Mouse (Mus musculus): Measurements from ENCODE around the gene Sgms1. TPM values are rescaled to one million over a fixed set of nuclear protein-coding genes. Genes with fewer than 3 reads are reported as not detected.

The Sgms1 gene
- polyA plus RNA-seq, 1 experiment from 2014 or later = 43.0 TPM

DNA sequence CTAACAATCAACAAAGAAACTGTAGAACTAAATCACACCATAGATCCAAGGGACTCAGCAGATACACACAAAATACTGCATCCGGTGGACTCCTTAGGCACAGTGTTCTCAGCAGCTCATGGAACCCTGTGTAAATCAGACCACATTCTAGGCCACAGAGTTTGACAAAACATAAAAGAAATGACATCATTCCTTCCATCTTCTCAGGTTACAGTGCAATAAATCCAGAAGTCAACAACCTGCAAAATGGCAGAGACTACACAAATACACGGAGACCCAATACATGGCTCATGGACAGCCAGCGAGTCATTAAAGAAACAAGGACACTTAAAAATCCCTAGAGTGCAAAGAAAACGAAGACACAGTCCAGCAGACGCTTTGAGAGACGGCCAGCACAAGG is 51.8 kb downstream of the Sgms1 start:
- peak overlapping the region; percentile 15; the same call in 1 of the 2 replicates for H3K27ac ChIP-seq (ENCODE audit: low read length)
- ATAC-seq (ENCODE audit: insufficient read depth, low FRiP score) = peak; percentile 33; the same call in 1 of the 2 replicates
- no peaks in the 10 kb centered on the region for H3K27me3 ChIP-seq (ENCODE audit: control insufficient read depth, insufficient read depth, low read length)
- 33% methylated on average over 6 of the region's 6 CpGs for WGBS
- H3K9ac ChIP-seq (ENCODE audit: low read length) = no peak overlapping the region
- no peak overlapping the region for H3K4me2 ChIP-seq (ENCODE audit: low read depth, low read length)
- H3K4me3 ChIP-seq (replicated peaks; ENCODE audit: low read length) = no peak overlapping the region
- H3K4me1 ChIP-seq (ENCODE audit: control insufficient read depth, insufficient read depth, low read length) = peaks cover 23% of the 10 kb centered on the region
- no peaks in the 10 kb centered on the region for H3K36me3 ChIP-seq (ENCODE audit: control insufficient read depth, insufficient read depth, low read length)
- no peaks in the 10 kb centered on the region for H3K9me3 ChIP-seq (replicated peaks; ENCODE audit: control insufficient read depth, low read length)

DNA sequence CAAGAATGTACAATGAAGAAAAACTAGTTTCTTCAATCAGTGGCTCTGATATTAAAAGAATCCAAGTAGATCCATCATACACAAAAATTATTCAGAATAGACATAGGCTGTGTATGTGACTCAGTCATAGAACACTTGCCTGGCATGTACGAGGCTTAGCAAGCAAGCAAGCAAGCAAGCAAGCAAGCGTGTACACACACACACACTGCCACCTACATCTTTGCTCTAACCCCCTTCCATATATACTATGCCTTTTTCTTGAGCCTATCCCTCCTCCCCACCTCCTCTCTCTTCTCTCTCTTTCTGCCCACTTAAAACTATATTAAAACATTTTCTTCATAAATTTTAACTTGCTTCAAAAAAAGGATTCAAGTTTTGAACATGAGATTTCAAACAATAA is 54.8 kb downstream of the Sgms1 start:
- H3K27ac ChIP-seq (ENCODE audit: low read length) = no peak overlapping the region
- peaks cover 23% of the 10 kb centered on the region for H3K4me1 ChIP-seq (ENCODE audit: control insufficient read depth, insufficient read depth, low read length)
- H3K9ac ChIP-seq (ENCODE audit: low read length) = no peak overlapping the region
- ATAC-seq (ENCODE audit: insufficient read depth, low FRiP score) = no peak
- no peak overlapping the region for H3K4me3 ChIP-seq (replicated peaks; ENCODE audit: low read length)
- H3K9me3 ChIP-seq (replicated peaks; ENCODE audit: control insufficient read depth, low read length) = no peaks in the 10 kb centered on the region
- no peak overlapping the region for H3K4me2 ChIP-seq (ENCODE audit: low read depth, low read length)
- no peaks in the 10 kb centered on the region for H3K27me3 ChIP-seq (ENCODE audit: control insufficient read depth, insufficient read depth, low read length)
- WGBS = 92% methylated on average over 2 of the region's 2 CpGs
- no peaks in the 10 kb centered on the region for H3K36me3 ChIP-seq (ENCODE audit: control insufficient read depth, insufficient read depth, low read length)

GRCm38 (mm10) chr19:32333544-32333943 is 56.0 kb downstream of the Sgms1 start:
- no peak overlapping the region for H3K27ac ChIP-seq (ENCODE audit: low read length)
- H3K36me3 ChIP-seq (ENCODE audit: control insufficient read depth, insufficient read depth, low read length) = no peaks in the 10 kb centered on the region
- H3K4me3 ChIP-seq (replicated peaks; ENCODE audit: low read length) = no peak overlapping the region
- H3K27me3 ChIP-seq (ENCODE audit: control insufficient read depth, insufficient read depth, low read length) = no peaks in the 10 kb centered on the region
- no peak overlapping the region for H3K9ac ChIP-seq (ENCODE audit: low read length)
- H3K4me2 ChIP-seq (ENCODE audit: low read depth, low read length) = no peak overlapping the region
- H3K4me1 ChIP-seq (ENCODE audit: control insufficient read depth, insufficient read depth, low read length) = peaks cover 21% of the 10 kb centered on the region
- no peaks in the 10 kb centered on the region for H3K9me3 ChIP-seq (replicated peaks; ENCODE audit: control insufficient read depth, low read length)
- WGBS = 75% methylated on average over 4 of the region's 4 CpGs
- ATAC-seq (ENCODE audit: insufficient read depth, low FRiP score) = no peak

DNA sequence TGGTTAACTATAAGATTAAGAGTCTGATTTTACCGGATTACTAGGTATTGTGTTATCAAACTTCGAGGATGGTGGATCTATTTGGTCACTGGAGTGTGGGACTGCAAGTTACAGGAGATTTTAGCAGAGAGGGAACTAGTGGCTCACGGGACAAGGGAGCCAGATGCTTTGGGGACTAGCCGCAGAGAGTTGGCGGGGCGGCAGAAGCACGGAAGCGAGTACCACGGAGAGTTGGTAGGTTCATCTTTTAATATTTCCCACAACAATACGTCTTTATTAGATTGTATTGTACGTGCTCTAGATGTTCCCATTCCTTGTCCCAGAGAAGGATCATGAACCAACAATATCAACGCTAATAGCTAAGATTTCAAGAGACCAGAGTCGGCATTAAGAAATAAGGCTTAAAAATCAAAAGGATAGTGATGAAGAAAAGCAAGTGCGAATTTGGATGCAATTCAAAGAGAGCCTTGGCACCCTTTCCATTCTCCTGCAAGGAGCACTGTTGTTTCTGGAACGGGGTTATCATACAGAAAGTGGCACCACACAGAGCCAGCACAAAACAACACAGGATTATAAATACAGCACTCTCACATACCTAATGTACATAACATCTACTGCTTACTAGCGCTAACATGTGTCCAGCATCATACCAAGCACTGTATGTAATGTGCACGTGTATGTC is 56.6 kb downstream of the Sgms1 start:
- WGBS = 91% methylated on average over 17 of the region's 17 CpGs
- H3K4me2 ChIP-seq (ENCODE audit: low read depth, low read length) = no peak overlapping the region
- no peak for ATAC-seq (ENCODE audit: insufficient read depth, low FRiP score)
- H3K4me3 ChIP-seq (replicated peaks; ENCODE audit: low read length) = no peak overlapping the region
- H3K9me3 ChIP-seq (replicated peaks; ENCODE audit: control insufficient read depth, low read length) = no peaks in the 10 kb centered on the region
- H3K27me3 ChIP-seq (ENCODE audit: control insufficient read depth, insufficient read depth, low read length) = no peaks in the 10 kb centered on the region
- no peak overlapping the region for H3K9ac ChIP-seq (ENCODE audit: low read length)
- no peaks in the 10 kb centered on the region for H3K36me3 ChIP-seq (ENCODE audit: control insufficient read depth, insufficient read depth, low read length)
- H3K4me1 ChIP-seq (ENCODE audit: control insufficient read depth, insufficient read depth, low read length) = peaks cover 19% of the 10 kb centered on the region
- no peak overlapping the region for H3K27ac ChIP-seq (ENCODE audit: low read length)

GRCm38 (mm10) chr19:32330231-32330630 is 59.3 kb downstream of the Sgms1 start:
- no peak overlapping the region for H3K4me3 ChIP-seq (replicated peaks; ENCODE audit: low read length)
- WGBS = 75% methylated on average over 3 of the region's 3 CpGs
- no peaks in the 10 kb centered on the region for H3K27me3 ChIP-seq (ENCODE audit: control insufficient read depth, insufficient read depth, low read length)
- H3K27ac ChIP-seq (ENCODE audit: low read length) = no peak overlapping the region; the same call in 1 of the 2 replicates
- no peaks in the 10 kb centered on the region for H3K9me3 ChIP-seq (replicated peaks; ENCODE audit: control insufficient read depth, low read length)
- H3K4me2 ChIP-seq (ENCODE audit: low read depth, low read length) = no peak overlapping the region
- no peak overlapping the region for H3K9ac ChIP-seq (ENCODE audit: low read length)
- no peaks in the 10 kb centered on the region for H3K36me3 ChIP-seq (ENCODE audit: control insufficient read depth, insufficient read depth, low read length)
- 0 out of 2 replicates have a peak, but pooled peaks cover 11% of the 10 kb centered on the region for H3K4me1 ChIP-seq (ENCODE audit: control insufficient read depth, insufficient read depth, low read length)
- ATAC-seq (ENCODE audit: insufficient read depth, low FRiP score) = no peak

DNA sequence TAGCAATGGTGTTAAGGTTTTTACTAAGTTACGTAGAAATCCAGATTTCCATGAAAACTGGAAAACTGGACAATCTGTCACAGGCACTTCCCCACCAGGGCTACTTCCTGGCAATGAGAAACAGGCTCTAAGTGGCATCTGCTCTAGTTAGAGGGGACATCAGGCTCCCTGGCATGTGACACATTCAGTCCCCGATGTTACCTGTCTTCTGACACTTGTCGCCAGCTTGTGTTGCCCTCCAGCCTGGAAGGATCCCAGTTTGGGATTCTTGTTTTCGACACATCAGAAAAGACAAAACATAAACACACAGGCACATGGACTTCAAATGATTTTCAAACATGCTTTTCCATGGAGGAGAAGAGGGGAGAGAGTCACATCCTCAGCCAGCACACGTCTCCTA is 60.0 kb downstream of the Sgms1 start:
- no peak overlapping the region for H3K27ac ChIP-seq (ENCODE audit: low read length)
- no peak overlapping the region for H3K4me3 ChIP-seq (replicated peaks; ENCODE audit: low read length)
- no peak for ATAC-seq (ENCODE audit: insufficient read depth, low FRiP score)
- H3K4me2 ChIP-seq (ENCODE audit: low read depth, low read length) = no peak overlapping the region
- no peaks in the 10 kb centered on the region for H3K27me3 ChIP-seq (ENCODE audit: control insufficient read depth, insufficient read depth, low read length)
- H3K9me3 ChIP-seq (replicated peaks; ENCODE audit: control insufficient read depth, low read length) = no peaks in the 10 kb centered on the region
- no peak overlapping the region for H3K9ac ChIP-seq (ENCODE audit: low read length)
- H3K36me3 ChIP-seq (ENCODE audit: control insufficient read depth, insufficient read depth, low read length) = no peaks in the 10 kb centered on the region
- 86% methylated on average over 5 of the region's 5 CpGs for WGBS
- peaks cover 15% of the 10 kb centered on the region; the same call in 1 of the 2 replicates for H3K4me1 ChIP-seq (ENCODE audit: control insufficient read depth, insufficient read depth, low read length)

- Histone ChIP-seq H3K9ac (ENCODE audit: low read length) (no peak overlapping the region), H3K4me1 (ENCODE audit: control insufficient read depth, insufficient read depth, low read length) (peaks cover 18% of the 10 kb centered on the region), H3K4me3 (replicated peaks; ENCODE audit: low read length) (no peak overlapping the region), H3K27me3 (ENCODE audit: control insufficient read depth, insufficient read depth, low read length) (no peaks in the 10 kb centered on the region), H3K4me2 (ENCODE audit: low read depth, low read length) (no peak overlapping the region), H3K27ac (ENCODE audit: low read length) (no peak overlapping the region), H3K36me3 (ENCODE audit: control insufficient read depth, insufficient read depth, low read length) (no peaks in the 10 kb centered on the region), H3K9me3 (replicated peaks; ENCODE audit: control insufficient read depth, low read length) (no peaks in the 10 kb centered on the region)
- WGBS = 43% methylated on average over 2 of the region's 2 CpGs
- no peak for ATAC-seq (ENCODE audit: insufficient read depth, low FRiP score)
Observed at GRCm38 (mm10) chr19:32328089-32328828, 61.3 kb downstream of the Sgms1 start.

GRCm38 (mm10) chr19:32326621-32327021 is 62.9 kb downstream of the Sgms1 start:
- Histone ChIP-seq H3K4me2 (ENCODE audit: low read depth, low read length) (no peak overlapping the region), H3K27me3 (ENCODE audit: control insufficient read depth, insufficient read depth, low read length) (no peaks in the 10 kb centered on the region), H3K9me3 (replicated peaks; ENCODE audit: control insufficient read depth, low read length) (no peaks in the 10 kb centered on the region), H3K4me1 (ENCODE audit: control insufficient read depth, insufficient read depth, low read length) (peaks cover 27% of the 10 kb centered on the region), H3K27ac (ENCODE audit: low read length) (no peak overlapping the region; the same call in 1 of the 2 replicates), H3K9ac (ENCODE audit: low read length) (no peak overlapping the region), H3K36me3 (ENCODE audit: control insufficient read depth, insufficient read depth, low read length) (no peaks in the 10 kb centered on the region), H3K4me3 (replicated peaks; ENCODE audit: low read length) (no peak overlapping the region)
- WGBS = 29% methylated on average over 4 of the region's 4 CpGs
- ATAC-seq (ENCODE audit: insufficient read depth, low FRiP score) = no peak

- WGBS = 73% methylated on average over 3 of the region's 3 CpGs
- no peak overlapping the region for H3K4me3 ChIP-seq (replicated peaks; ENCODE audit: low read length)
- H3K9ac ChIP-seq (ENCODE audit: low read length) = no peak overlapping the region
- H3K27me3 ChIP-seq (ENCODE audit: control insufficient read depth, insufficient read depth, low read length) = no peaks in the 10 kb centered on the region
- H3K4me2 ChIP-seq (ENCODE audit: low read depth, low read length) = no peak overlapping the region
- no peak for ATAC-seq (ENCODE audit: insufficient read depth, low FRiP score)
- no peaks in the 10 kb centered on the region for H3K9me3 ChIP-seq (replicated peaks; ENCODE audit: control insufficient read depth, low read length)
- no peak overlapping the region for H3K27ac ChIP-seq (ENCODE audit: low read length)
- H3K4me1 ChIP-seq (ENCODE audit: control insufficient read depth, insufficient read depth, low read length) = peaks cover 27% of the 10 kb centered on the region
- no peaks in the 10 kb centered on the region for H3K36me3 ChIP-seq (ENCODE audit: control insufficient read depth, insufficient read depth, low read length)
Observed at GRCm38 (mm10) chr19:32326156-32326555, 63.4 kb downstream of the Sgms1 start.
